ENCODE assay signal across 7 mouse cellular contexts in the genomic region with DNA sequence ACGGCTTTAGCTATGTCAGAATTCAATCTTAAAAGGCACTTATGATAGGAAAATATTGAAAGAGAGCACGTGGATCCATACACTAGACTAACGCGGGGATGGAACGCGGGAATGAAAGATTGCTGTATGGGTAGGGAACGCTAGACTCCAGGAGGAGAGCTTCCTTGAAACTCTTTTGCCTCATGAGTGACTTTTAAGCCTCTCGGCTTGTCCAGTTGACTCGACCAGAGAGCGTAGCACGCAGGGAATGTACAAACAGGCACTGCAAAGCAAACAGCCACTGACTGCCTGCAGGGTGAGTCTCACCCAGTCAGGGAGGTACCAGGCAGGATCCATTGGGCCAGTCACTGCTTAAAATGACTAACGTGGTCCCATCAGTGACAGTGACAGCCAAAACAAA. TPM values are rescaled to one million over a fixed set of nuclear protein-coding genes. Genes with fewer than 3 reads are reported as not detected.
A peak's percentile ranks its signal among the peaks of the same experiment; 100 is the strongest.
DNase-seq lines count a peak whose midpoint lies in the region; ATAC-seq lines count a peak whose summit lies in the region.
"Not testable (repeated sequence)": the region's sequence is repeated elsewhere in the genome, so short reads cannot be mapped to it uniquely, and the experiment has no call there.
"Had no signal": no experiment of that assay in that cellular context is flagged by ENCODE, and none has a peak within 500 bp of the region (broad histone marks: within the 10 kb centered on the region; RNA-seq: fewer than 3 reads in every experiment).

No protein-coding gene starts in this region.

- not testable (repeated sequence) for H3K4me3 ChIP-seq in forebrain, embryonic 11.5 days (ENCODE audit: low read depth, low read length)

- WGBS in forebrain, embryonic 11.5 days = 89% methylated on average over 11 of the region's 12 CpGs

- H3K9me3 ChIP-seq in forebrain, embryonic 11.5 days (ENCODE audit: control insufficient read depth, low read length) = not testable (repeated sequence)

- H3K27ac ChIP-seq in forebrain, embryonic 11.5 days (ENCODE audit: low read depth, low read length) = not testable (repeated sequence)

- H3K4me1 ChIP-seq in forebrain, embryonic 11.5 days (replicated peaks; ENCODE audit: control insufficient read depth, insufficient read depth, low read length) = not testable (repeated sequence)

- DNase-seq in forebrain, embryonic 11.5 days (ENCODE audit: low spot score) = peak; percentile 14
- DNase-seq in heart, adult 11 months = peak; percentile 91
- DNase-seq in lung, postnatal 36 days = peak; percentile 30
- peak; percentile 41 for DNase-seq in testis, postnatal 10 days (ENCODE audit: low spot score)

- not testable (repeated sequence) for H3K4me2 ChIP-seq in forebrain, embryonic 11.5 days (ENCODE audit: low read depth, low read length, severe bottlenecking)

- H3K27me3 ChIP-seq in forebrain, embryonic 11.5 days (ENCODE audit: control insufficient read depth, insufficient read depth, low read length) = not testable (repeated sequence)

- not testable (repeated sequence) for H3K9ac ChIP-seq in forebrain, embryonic 11.5 days (ENCODE audit: low read length)

- not testable (repeated sequence) for ATAC-seq in forebrain, embryonic 11.5 days (replicated peaks; ENCODE audit: low FRiP score)

- not testable (repeated sequence) for H3K36me3 ChIP-seq in forebrain, embryonic 11.5 days (ENCODE audit: control insufficient read depth, insufficient read depth, low read length)

RNA-seq across cellular contexts. Expression of a gene that starts 20.5 kb away (rescaled TPM):
- 26.0 and 36.5 TPM in 2 replicates for polyA plus RNA-seq in forebrain, embryonic 11.5 days (2014; fragmentation: Nextera tagmentation; extraction: Ambion mirVana)

RNA-seq across cellular contexts. Expression of a gene that starts 33.7 kb away (rescaled TPM):
- 282 and 296 TPM in 2 replicates for polyA plus RNA-seq in forebrain, embryonic 11.5 days (2014; fragmentation: Nextera tagmentation; extraction: Ambion mirVana)

RNA-seq across cellular contexts. Expression of a gene that starts 36.9 kb away (rescaled TPM):
- polyA plus RNA-seq in forebrain, embryonic 11.5 days (2014; fragmentation: Nextera tagmentation; extraction: Ambion mirVana) = not detected in 2 replicates
- polyA plus RNA-seq: adrenal gland, adult 2 months; G1E; Patski had no signal

Comparison
In these comparisons a context has a peak if more than half of its experiments do, and no peak if none do; other contexts are left out.
1. DNase-seq: peak in every context shown above with its lines; median percentile 91 in heart, adult 11 months; 41 in testis, postnatal 10 days; 30 in lung, postnatal 36 days; 14 in forebrain, embryonic 11.5 days.